Mouse (Mus musculus) CD4-positive, CD25-positive, alpha-beta regulatory T cell, adult 4 months (primary cell): ENCODE results near the gene Astn1. TPM values are rescaled to one million over a fixed set of nuclear protein-coding genes. Genes with fewer than 3 reads are reported as not detected.

Source experiments
- polyA plus RNA-seq, 2 experiments: library from polyadenylated mRNA; unstranded; fragments of 100-300 nt; shearing (Covaris generic); gene quantifications; one replicate each; pipeline ENCODE4 v1.2.1; 2017

The Astn1 gene
- polyA plus RNA-seq, 2 experiments from 2014 or later: not detected

Other genes with a start within 250 kb of the Astn1 start
- gene Brinp2, start 5.9 kb upstream of the Astn1 start, polyA plus RNA-seq: under 1 TPM in 1 of 2 experiments, not detected in 1; 0.14 TPM